Mouse (Mus musculus) thymus, postnatal 36 days (tissue): Measurements from ENCODE around the gene Gm5795.
"Not testable (repeated sequence)": the region's sequence is repeated elsewhere in the genome, so short reads cannot be mapped to it uniquely, and the experiment has no call there.

Experiments
- DNase-seq, 2 experiments: peaks; one replicate each; pipeline ENCODE4 v3.0.0; 2022; ENCODE audit warnings: mixed read lengths in 2 of 2

Gm5795 gene

DNA sequence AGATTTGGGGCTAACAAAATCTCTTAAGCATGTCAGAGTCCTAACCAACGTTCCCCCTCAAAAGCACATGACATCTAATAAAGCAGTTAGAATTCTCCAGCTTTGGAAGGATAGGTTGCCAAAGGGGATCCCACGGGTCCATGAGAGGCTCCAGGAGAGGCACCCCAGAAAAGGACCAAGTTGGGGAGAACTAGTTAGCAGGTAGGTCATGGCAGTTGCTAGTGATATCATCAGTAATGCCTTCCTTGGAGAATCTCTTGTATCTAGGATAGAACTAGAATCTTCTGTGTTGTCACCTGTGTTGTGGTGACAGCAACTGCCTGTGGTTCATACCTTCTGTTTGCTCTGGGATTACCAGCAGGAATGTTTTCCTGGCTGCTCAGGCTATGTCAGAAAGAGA is at the start of gene Gm5795:
Gene Gm5795 (plus strand): TSS at position 301 of the 400 bp plus-strand sequence.
- not testable (repeated sequence) for DNase-seq

DNA sequence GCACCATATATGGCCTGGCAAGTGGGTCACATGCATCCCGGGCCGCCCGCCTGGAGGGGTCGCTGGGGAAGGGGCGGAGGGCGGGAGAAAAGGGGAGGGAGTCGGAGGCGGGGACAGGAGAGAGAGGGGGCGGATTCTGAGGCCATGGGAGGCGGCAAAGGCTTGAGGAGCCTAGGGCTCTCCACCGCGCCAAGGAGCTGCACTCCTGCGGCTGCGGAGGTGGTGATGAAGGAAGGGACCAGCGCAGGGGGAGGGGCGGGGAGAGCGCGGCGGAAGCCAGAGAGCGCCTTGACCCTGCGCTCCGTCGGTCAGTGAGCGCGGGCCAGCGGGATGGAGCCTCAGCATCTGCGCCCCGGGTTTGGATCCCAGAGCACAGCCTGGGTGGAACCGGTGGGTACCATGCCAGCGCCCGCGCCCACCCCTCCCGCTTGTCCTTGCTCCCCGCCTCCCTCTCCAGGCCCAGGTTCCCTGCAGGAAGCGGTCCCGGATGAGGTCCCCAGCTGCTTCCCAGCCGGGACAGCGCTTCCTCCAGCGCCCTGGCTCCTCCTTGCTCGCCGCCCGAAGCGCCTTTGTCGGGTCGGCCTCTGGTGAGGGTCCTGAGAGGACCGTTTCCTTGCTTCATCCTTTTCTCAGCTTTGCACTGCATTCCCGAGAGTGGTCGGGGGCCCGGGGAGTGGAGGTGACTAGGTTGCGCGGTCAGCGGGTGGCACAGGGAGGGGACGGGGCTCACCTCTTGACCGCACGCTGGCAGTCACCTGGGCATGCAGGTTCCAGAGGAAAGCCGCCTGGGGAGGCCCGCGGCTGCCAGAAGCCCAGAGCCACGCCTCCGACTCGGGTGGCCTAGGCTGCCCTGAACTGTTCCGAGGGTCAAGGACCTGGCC is 20.5 kb downstream of the Gm5795 start, which contains the start of gene D830030K20Rik:
Gene D830030K20Rik (plus strand): TSS at position 217 of the 881 bp plus-strand sequence.
- not testable (repeated sequence) for DNase-seq

DNA sequence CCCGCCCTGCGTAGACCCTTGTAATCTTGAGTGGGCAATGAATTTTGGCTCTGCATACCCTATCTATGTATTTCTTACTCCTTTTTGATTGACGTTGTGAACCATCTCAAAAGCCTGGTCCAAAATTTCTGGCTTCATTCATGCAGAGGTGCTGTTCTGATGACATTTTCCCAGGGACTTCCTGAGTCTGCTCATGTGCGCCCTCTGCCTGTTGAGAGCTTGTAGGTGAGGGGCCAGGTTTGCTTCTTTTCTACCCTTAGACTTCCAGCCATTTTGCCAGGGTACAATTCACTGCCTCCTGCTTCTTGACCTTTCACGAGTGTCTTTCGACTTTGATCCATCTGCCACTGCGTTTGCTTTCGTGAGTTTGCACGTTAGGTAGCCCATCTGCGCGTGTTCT is 21.3 kb downstream of the Gm5795 start:
- not testable (repeated sequence) for DNase-seq
